Mouse (Mus musculus): ENCODE measurements at regions not wholly inside any gene's neighbourhood (a gene's known extent, or its start where the extent isn't known, plus 50 kb on each side); places are given as distances from the start of the nearest gene placed in this dataset.

- Histone ChIP-seq H3K27me3 (ENCODE audit: control insufficient read depth, insufficient read depth, low read length) (no peaks in the 10 kb centered on the region), H3K9me3 (ENCODE audit: control insufficient read depth, low read length) (no peaks in the 10 kb centered on the region), H3K9ac (replicated peaks) (no peak overlapping the region), H3K27ac (no peak overlapping the region), H3K4me3 (ENCODE audit: insufficient read depth in 1 of 2, low read depth in 2 of 2, low read length in 2 of 2) (no peak overlapping the region), H3K4me2 (ENCODE audit: low read depth) (no peak overlapping the region), H3K4me1 (replicated peaks; ENCODE audit: control insufficient read depth in 2 of 2, insufficient read depth in 2 of 2, low read length in 1 of 2) (no peaks in the 10 kb centered on the region), H3K36me3 (replicated peaks; ENCODE audit: control insufficient read depth, insufficient read depth, low read depth) (no peaks in the 10 kb centered on the region)
- DNase-seq (ENCODE audit: low read depth in 3 of 3, low spot score in 3 of 3) (no peak), ATAC-seq (ENCODE audit: insufficient read depth) (no peak)
- WGBS (ENCODE audit: insufficient replicate concordance) = 27% methylated on average over 4 of the region's 5 CpGs
- no peak for TF ChIP-seq EP300 (IDR thresholded peaks at IDR 0.05; ENCODE audit: low read depth)
- no peak for TF ChIP-seq CTCF (IDR thresholded peaks at IDR 0.05; ENCODE audit: low read depth)
These were observed 133.1 kb upstream of the Irx1 start for GRCm38 (mm10) chr13:72096585-72096984.

- no peak for DNase-seq (ENCODE audit: low read depth in 3 of 3, low spot score in 3 of 3)
- no peak overlapping the region for H3K27ac ChIP-seq
These were observed 133.7 kb upstream of the Irx1 start for GRCm38 (mm10) chr13:72097268-72097667.

GRCm38 (mm10) chr13:72097811-72098210, 134.3 kb upstream of the Irx1 start:
- ATAC-seq (ENCODE audit: insufficient read depth) (no peak), DNase-seq (ENCODE audit: low read depth in 3 of 3, low spot score in 3 of 3) (no peak)
- Histone ChIP-seq H3K9ac (replicated peaks) (no peak overlapping the region), H3K4me2 (ENCODE audit: low read depth) (no peak overlapping the region), H3K9me3 (ENCODE audit: control insufficient read depth, low read length) (no peaks in the 10 kb centered on the region), H3K27ac (no peak overlapping the region), H3K4me1 (replicated peaks; ENCODE audit: control insufficient read depth in 2 of 2, insufficient read depth in 2 of 2, low read length in 1 of 2) (no peaks in the 10 kb centered on the region), H3K27me3 (ENCODE audit: control insufficient read depth, insufficient read depth, low read length) (no peaks in the 10 kb centered on the region), H3K4me3 (ENCODE audit: insufficient read depth in 1 of 2, low read depth in 2 of 2, low read length in 2 of 2) (no peak overlapping the region), H3K36me3 (replicated peaks; ENCODE audit: control insufficient read depth, insufficient read depth, low read depth) (no peaks in the 10 kb centered on the region)
- TF ChIP-seq EP300 (IDR thresholded peaks at IDR 0.05; ENCODE audit: low read depth) = no peak
- TF ChIP-seq CTCF (IDR thresholded peaks at IDR 0.05; ENCODE audit: low read depth) = no peak
- WGBS (ENCODE audit: insufficient replicate concordance) = 69% methylated on average over 11 of the region's 11 CpGs

More at GRCm38 (mm10) chr13:72097268-72097667, 133.7 kb upstream of the Irx1 start:
- ATAC-seq (ENCODE audit: insufficient read depth) = no peak
- Histone ChIP-seq H3K9me3 (ENCODE audit: control insufficient read depth, low read length) (no peaks in the 10 kb centered on the region), H3K27me3 (ENCODE audit: control insufficient read depth, insufficient read depth, low read length) (no peaks in the 10 kb centered on the region), H3K4me1 (replicated peaks; ENCODE audit: control insufficient read depth in 2 of 2, insufficient read depth in 2 of 2, low read length in 1 of 2) (no peaks in the 10 kb centered on the region), H3K4me2 (ENCODE audit: low read depth) (no peak overlapping the region), H3K4me3 (ENCODE audit: insufficient read depth in 1 of 2, low read depth in 2 of 2, low read length in 2 of 2) (no peak overlapping the region), H3K36me3 (replicated peaks; ENCODE audit: control insufficient read depth, insufficient read depth, low read depth) (no peaks in the 10 kb centered on the region), H3K9ac (replicated peaks) (no peak overlapping the region)
- 51% methylated on average over 8 of the region's 8 CpGs for WGBS (ENCODE audit: insufficient replicate concordance)
- TF ChIP-seq CTCF (IDR thresholded peaks at IDR 0.05; ENCODE audit: low read depth) (no peak), EP300 (IDR thresholded peaks at IDR 0.05; ENCODE audit: low read depth) (no peak)

GRCm38 (mm10) chr13:72100741-72101140, 137.2 kb upstream of the Irx1 start:
- 65% methylated on average over 5 of the region's 5 CpGs for WGBS (ENCODE audit: insufficient replicate concordance)
- Histone ChIP-seq H3K9me3 (ENCODE audit: control insufficient read depth, low read length) (no peaks in the 10 kb centered on the region), H3K36me3 (replicated peaks; ENCODE audit: control insufficient read depth, insufficient read depth, low read depth) (no peaks in the 10 kb centered on the region), H3K4me2 (ENCODE audit: low read depth) (no peak overlapping the region), H3K4me1 (replicated peaks; ENCODE audit: control insufficient read depth in 2 of 2, insufficient read depth in 2 of 2, low read length in 1 of 2) (no peaks in the 10 kb centered on the region), H3K27ac (no peak overlapping the region), H3K9ac (replicated peaks) (no peak overlapping the region), H3K4me3 (ENCODE audit: insufficient read depth in 1 of 2, low read depth in 2 of 2, low read length in 2 of 2) (no peak overlapping the region), H3K27me3 (ENCODE audit: control insufficient read depth, insufficient read depth, low read length) (no peaks in the 10 kb centered on the region)
- ATAC-seq (ENCODE audit: insufficient read depth) (no peak), DNase-seq (ENCODE audit: low read depth in 3 of 3, low spot score in 3 of 3) (no peak)
- no peak for TF ChIP-seq CTCF (IDR thresholded peaks at IDR 0.05; ENCODE audit: low read depth)
- no peak for TF ChIP-seq EP300 (IDR thresholded peaks at IDR 0.05; ENCODE audit: low read depth)

DNA sequence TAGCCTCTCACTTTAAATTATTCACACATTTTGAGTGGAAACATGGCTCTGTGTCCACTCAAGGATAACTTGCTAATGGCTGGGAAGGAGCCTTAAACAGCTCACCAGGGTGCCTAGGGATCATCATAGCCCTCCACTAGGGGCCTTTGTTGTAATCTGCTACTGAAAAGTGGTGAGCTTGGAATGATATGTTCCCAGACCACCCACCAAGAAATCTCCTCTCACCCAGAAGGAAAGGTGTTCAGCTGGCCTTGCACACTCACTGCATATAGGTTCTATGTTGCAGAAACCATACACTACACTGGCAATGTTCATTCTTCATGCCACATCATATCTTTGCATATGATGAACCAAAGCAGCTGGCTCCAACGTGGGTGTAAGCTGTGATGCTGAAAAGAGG, 145.1 kb upstream of the Irx1 start:
- TF ChIP-seq CTCF (IDR thresholded peaks at IDR 0.05; ENCODE audit: low read depth) (no peak), EP300 (IDR thresholded peaks at IDR 0.05; ENCODE audit: low read depth) (no peak)
- Histone ChIP-seq H3K4me3 (ENCODE audit: insufficient read depth in 1 of 2, low read depth in 2 of 2, low read length in 2 of 2) (no peak overlapping the region), H3K4me1 (replicated peaks; ENCODE audit: control insufficient read depth in 2 of 2, insufficient read depth in 2 of 2, low read length in 1 of 2) (no peaks in the 10 kb centered on the region), H3K4me2 (ENCODE audit: low read depth) (no peak overlapping the region), H3K9ac (replicated peaks) (no peak overlapping the region), H3K9me3 (ENCODE audit: control insufficient read depth, low read length) (no peaks in the 10 kb centered on the region), H3K36me3 (replicated peaks; ENCODE audit: control insufficient read depth, insufficient read depth, low read depth) (no peaks in the 10 kb centered on the region), H3K27me3 (ENCODE audit: control insufficient read depth, insufficient read depth, low read length) (no peaks in the 10 kb centered on the region), H3K27ac (no peak overlapping the region)
- DNase-seq (ENCODE audit: low read depth in 3 of 3, low spot score in 3 of 3) (no peak), ATAC-seq (ENCODE audit: insufficient read depth) (no peak)
- 31% methylated on average over 1 of the region's 1 CpGs for WGBS (ENCODE audit: insufficient replicate concordance)

Data from liver, embryonic 14.5 days (tissue).